Mouse (Mus musculus) yolk sac, embryonic 10.5 days (tissue): ENCODE measurements around the gene Tnks1bp1.

Source experiments
- DNase-seq: peaks from one replicate; pipeline ENCODE4 v3.0.0-alpha.2; 2017; ENCODE audit warnings: low spot score

The Tnks1bp1 gene

DNA sequence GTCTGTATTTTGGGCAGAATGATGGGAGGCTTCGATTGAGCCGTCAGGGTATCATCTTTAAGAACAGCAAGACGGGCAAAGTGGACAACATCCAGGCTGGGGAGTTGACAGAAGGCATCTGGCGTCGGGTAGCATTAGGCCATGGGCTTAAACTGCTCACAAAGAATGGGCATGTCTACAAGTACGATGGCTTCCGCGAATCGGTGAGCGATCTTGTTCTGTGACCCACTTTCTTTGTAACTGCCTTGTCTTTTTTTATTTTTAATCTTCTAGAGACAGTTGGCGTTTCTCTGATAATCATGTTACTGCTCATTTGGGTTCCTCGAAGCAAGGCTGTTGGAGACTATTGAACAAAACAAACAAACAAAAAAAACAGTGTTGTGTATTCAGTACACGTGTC lies 9.5 kb upstream of the Tnks1bp1 start:
- DNase-seq, result no peak

DNA sequence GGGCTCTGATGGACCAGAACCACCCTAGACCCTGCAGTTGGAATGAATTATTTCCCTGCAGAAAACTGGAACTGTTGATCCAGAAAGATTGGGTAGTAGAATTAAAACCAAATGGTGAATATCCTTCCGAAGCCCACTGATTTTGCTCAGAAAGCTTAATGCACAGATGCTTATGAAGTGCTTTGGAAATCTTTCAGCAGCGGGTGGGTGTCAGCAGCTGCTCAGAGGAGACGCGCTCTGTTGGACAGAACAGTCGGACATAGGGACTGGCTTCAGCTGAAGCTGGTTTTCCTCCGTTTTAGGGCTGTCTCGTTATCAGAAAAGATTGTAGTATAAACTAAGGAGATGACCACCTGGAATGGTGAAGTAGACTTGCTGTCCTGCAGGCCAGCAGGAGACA lies 4.2 kb upstream of the Tnks1bp1 start:
- DNase-seq, result no peak

DNA sequence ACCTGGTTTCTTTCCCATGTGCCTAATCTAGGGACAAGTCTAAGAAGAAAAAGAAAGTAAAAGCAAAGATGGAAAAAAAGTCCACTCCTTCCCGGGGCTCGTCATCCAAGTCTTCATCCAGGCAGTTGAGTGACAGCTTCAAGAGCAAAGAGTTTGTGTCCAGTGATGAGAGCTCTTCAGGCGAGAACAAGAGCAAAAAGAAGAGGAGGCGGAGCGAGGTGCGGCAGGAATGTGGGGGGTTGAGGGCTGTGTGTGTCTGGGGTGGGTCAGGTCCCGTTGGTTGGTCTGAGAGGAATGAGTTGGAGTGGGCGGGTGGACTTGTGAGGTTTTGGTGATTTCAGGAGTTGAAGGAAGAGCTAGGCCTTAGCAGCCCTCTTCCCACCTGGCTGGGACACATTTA lies 1.6 kb upstream of the Tnks1bp1 start:
- DNase-seq, result no peak

DNA sequence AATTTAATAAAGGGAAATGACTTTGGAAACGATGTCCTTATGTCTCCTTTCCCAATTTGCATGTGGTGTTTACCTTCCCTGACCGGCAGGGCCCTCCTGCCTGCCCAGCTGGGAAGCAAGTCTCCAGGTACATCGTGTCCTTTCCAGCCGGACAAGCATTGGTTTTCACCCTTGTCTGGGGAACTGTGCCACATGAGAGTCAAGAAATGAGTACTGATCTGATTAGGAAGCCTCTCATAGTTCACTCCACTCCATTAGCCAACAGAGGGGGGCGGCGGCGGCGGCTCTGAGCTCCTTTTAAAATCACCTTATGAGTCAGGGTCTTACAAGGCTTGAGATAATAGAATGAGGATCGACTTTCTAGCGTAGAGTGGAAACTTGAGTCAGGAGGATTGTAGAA lies 741 bp upstream of the Tnks1bp1 start:
- DNase-seq, result no peak

DNA sequence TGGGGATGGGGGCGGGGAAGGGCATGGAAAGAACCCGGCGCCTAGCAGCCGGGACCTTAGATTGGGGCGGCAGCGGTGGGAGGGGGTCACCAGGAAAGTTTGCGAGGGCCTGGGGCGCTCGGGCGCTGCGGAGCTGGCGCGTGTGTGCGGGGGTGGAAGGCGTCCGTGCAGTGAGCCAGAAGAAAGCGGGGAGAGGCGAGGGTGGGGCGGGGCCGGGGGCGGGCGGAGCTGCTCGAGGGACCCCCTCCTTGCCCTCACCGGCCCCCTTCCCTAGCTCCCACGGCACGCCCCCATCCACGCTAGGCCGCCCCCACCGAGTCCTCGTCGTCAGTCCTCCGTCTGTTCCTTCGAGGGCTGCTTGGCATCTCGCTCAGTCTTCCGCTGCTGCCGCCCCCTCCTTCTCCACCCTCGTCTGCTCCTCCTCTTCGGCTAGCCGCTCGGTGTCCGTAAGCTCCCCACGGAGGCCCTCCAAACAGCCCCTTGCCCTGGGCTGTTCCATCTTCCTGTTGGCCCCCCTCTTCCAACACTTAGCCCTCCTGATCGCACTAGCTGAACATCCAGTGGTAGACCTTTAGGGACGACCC lies 438 bp downstream of the Tnks1bp1 start:
- DNase-seq, result no peak

DNA sequence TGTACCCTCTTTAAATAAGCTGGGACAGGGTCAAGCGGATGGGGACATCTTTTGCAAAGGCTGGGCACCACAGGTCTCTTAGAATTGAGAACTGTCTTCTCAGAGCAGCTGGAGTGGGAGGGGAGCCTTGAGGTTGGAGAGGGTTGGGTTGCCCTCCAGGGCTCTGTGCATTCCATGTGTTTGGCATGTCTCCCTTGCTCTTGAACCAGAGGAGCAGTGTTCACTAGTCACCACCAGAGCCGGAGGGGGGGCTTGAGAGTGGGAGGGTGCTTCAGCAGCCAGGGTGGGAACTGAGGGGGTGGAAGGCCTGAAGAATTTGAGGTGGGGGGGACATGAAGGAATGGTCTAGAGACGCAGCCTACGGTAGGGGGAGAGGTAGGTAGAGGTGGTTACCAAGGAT lies 1.5 kb downstream of the Tnks1bp1 start:
- DNase-seq, result no peak

DNA sequence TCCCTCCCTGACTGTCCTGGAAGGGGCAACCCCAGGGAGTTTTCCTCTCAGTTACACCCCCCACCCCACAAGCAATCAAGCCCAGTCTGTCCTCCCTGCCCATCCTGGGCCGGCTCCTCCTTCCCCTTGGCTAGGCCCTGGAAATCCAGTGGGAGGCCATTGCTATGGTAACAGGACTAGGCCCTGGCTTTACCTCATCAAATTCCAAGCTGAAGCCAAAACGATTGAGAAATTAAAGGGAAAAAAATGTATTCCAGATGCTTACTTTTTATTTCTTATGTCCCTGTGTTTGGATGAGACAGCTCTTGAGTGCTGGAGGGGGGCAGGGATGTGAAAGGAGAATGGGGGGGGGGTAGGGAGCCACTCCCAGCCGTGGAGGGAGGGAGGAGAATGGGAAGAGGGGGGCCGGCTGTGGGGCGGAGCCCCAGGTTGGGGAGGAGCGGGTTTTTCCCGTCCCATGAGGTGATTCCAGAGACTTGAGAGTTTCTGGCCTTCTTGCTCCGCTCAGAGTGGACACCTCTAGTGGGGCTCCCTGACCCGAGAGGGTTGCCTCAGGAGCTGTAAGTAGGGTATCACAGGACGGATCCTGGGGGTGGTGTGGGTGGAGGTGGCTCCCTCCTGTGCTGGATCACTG lies 2.3 kb downstream of the Tnks1bp1 start:
- DNase-seq, result peak; percentile 56

DNA sequence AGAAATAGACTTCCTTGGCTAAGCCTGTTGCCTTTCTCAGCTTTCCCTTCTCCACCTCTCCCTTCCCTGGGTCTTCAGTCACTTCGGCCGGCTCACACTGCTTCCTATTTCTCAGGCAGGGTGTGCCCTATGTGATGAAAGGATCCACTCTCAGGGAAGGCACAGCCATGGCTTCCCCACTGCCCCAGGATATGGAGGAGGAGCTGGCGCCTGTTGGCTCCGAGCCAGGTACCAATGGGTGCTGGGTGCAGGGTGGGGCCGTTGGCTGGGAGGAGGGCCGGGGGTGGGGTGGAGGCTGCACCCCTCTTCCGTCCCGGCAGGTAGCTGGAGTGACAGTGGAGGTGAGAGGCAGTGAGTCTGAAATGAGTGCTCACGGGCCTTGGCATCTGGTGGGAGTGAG lies 2.9 kb downstream of the Tnks1bp1 start:
- no peak for DNase-seq

DNA sequence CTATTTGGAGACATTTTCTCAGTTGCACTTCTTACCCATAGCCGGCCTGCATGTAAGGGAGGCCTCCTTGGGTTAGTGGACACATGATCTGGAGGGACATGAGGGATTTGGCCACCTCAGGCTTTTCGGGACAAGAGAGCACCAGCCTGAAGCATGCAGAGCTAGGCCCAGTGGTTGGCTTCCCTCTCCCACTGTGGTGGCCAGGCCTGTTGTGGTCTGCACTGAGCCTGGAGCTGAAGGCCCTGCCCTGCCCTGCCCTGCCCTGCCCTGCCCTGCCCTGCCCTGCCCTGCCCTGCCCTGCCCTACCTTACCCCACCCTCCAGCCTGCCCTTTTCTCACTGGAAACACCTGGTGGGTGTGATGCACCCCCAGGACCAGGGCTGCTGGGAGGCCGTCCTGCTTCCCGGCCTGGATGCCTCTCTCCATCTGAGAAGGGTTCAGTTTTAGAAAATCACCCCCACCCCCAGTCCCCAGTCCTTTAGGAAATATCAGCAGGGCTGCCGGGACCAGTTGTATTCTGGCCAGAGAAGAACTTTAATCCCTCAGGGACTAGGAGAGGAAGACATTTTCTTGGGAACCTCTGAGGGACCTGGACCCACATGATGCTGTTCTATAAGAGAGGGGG lies 5.5 kb downstream of the Tnks1bp1 start:
- no peak for DNase-seq

DNA sequence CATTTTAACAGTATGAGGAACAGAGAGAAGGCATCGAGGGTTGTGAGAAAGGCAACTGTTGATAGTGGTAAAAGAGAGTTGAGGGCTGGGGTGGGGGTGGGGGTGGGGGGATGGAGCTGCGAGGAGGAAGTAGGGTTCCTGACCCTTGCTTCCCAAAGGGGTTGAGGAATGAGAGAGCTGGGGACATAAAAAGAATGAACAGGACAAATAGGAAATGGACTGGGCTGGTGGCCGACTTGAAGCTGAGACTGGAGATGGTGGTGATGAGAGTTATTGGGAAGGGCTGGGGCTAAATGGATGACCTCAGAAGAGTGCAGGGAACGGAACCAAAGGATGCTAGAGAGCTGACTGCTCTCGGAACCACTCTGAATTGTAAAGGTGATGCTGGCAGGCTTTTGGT lies 8.9 kb downstream of the Tnks1bp1 start:
- no peak for DNase-seq

DNA sequence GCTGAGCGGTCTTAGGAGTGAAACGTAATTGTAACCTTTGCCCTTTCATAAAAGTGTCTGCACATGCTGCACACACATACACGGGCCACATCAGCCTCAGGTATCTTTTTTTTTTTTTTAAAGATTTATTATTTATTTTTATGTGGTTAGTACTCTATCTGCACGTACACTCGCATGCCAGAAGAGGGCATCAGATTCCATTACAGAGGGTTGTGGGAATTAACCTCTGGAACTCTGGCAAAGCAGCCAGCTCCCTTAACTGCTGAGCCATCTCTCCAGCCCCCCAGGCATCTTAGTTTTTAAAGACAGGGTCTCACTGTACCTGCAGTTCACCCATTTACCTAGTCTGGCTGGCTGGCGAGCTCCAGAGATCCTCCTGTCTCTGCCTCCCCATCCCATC lies 11.9 kb downstream of the Tnks1bp1 start:
- DNase-seq, result no peak

DNA sequence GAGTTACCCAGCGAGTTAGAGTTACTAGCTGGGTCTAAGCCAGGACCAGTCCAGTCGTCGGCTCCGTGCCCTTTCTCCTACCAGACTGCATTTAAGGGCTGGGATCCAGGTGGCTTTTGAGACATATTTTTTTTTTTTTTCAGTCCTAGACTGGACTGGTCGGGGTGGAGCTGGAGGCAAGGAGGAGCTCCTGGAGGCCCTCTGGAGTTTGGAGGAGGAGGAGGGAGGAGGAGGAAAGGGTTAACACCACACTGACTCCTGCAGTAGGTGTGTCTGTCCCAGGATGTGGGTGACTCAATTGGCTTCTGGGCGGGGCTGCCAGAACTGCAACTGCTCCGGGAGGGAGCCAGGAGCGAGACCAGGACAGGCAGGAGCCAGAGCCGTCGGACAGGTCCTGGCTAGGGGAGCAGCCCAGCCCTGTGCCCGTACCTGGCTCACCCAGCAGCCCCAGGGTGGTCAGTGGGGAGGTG lies 12.8 kb downstream of the Tnks1bp1 start:
- DNase-seq, result peak; percentile 84

DNA sequence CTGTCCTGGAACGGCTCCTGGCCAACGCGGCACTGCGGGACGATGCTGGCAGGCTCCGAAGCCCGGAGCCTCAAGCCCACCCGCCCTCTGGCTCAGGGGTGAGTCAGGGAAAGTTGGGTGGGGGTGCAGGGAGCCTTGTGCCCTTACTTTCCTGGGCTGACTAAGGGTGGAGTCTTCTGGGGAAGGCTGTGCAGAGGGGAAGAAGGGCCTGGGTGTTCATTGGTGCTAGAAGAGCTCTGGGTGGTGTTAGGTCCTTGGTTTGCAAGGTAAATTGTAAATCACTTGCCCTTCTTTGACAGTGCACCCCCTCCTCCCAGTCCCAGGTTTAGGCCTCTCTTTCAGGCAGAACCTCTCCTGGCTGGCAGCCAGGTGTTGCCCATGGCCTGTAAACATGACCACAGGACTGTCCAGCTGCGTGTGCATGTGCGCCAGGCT lies 13.3 kb downstream of the Tnks1bp1 start:
- no peak for DNase-seq

DNA sequence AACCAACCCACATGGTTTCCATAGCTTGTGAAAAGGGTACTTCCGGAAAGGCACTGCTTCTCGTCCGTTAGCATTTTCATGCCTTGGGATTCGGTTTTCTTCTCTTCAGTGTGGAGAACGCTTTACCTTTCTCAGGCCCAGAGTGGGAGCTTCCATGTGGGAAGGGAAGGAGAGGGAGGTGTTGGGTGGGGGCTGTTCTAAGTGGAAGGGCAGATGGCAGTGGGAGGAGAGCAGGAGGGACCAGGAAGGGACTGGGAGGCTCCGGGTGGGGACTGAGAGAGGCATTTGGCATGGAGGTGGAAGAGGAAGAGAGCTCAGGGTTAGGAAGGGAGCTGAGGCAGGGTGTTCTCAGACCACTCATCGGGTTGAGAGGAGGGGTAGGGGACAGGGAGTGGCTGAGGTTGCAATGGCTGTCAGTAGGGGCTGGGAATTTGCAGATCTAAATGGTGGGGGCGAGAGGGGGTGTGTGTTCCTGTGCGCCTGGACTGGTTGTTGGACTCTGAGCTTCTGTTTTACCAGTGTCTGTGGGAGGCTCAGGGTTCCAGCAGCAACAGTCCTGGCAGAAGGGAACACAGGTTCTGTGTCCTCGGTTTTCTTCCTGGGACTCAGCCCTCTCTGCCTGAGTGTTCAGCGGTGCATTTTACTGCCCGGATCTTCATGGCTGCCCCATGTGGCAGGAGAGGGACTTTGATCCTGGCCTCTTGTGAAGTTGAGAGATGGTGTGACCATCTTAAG lies 17.5 kb downstream of the Tnks1bp1 start:
- no peak for DNase-seq

DNA sequence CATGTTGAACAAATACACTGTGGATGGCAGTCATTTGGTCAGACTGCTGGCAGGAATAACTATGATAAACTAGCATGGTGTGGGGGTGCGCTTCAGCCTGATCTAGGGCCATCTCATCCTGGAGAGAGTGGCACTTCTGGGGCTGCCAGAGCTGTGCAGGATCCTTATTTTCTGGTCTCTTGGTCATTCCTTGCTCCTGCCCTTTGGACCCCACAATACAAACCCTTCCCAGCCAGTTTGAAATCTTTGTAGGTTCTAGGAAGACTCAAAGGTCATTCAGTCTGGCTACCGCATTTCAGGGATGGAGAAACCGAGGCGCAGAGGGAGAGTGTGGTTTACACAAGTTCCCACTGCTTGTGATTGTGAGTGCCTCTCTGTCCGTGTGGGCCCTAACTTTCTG lies 19.1 kb downstream of the Tnks1bp1 start:
- peak; percentile 69 for DNase-seq

DNA sequence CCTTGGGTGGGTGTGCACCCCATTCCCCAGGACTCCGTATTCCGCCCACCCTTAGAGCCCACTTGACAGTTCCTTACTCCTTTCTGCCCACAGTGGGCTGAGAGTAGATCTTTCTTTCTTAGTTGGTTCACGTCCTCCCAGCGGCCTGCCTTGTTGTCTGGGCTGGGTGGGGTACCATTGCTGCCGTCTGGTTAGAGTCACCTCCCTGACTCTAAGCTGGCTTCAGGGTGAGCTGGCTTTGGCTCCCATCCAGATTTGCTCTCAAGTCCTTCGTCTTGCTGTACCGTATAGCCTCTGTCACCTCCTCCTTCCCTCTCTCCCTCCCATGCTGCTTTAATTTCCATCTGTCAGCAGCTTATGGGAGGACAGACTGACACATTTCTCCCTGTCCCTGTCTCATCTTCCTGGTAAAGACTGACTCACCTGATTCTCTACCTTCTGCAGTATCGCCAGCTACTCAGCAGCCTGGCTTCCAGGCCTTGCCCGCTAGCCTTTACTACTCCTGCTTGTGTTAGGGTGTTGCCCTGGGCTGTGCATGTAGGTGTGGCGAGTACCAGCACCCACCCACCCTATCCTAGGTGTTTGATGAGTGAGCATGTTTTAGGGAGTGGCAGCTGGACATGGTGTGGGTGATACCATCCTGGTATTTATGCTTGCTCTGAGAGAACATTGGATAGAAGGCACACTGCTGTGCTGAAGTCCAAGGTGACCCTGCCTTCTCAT lies 20.2 kb downstream of the Tnks1bp1 start:
- DNase-seq, result no peak

DNA sequence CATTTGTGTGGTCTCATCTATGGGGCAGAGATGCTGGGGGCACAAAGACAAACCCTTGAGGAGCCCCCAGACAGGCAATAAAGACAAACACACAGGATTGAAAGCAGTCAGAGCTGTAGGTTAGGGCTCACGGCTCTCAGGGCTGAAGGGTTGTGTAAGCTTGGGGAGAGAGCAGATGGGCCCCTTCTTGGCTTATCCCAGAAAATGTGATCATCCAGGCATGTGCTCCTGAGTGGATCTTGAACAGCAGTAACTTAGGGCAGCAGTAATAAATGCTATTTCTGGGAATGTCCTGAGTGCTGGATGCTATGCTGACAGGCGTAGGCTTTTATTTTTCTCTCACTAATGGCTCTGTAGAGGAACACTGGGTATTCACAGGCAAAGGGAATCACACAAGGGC lies 20.8 kb downstream of the Tnks1bp1 start:
- DNase-seq, result no peak

DNA sequence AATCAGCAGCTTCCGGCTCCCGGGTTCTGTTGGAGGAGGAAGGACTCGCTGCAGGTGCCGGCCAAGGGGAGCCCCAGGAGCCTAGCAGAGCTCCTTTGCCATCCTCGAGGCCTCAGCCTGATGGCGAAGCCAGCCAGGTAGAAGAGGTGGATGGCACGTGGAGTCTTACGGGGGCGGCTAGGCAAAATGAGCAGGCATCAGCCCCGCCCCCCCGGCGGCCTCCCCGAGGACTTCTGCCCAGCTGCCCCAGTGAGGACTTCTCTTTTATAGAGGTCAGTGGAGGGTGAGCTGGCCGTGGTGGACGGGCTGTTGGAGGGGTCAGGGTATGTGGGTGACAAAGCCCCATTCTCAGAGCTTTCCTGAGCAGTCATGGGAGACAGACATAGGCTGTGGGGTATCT lies 22.3 kb downstream of the Tnks1bp1 start:
- no peak for DNase-seq

DNA sequence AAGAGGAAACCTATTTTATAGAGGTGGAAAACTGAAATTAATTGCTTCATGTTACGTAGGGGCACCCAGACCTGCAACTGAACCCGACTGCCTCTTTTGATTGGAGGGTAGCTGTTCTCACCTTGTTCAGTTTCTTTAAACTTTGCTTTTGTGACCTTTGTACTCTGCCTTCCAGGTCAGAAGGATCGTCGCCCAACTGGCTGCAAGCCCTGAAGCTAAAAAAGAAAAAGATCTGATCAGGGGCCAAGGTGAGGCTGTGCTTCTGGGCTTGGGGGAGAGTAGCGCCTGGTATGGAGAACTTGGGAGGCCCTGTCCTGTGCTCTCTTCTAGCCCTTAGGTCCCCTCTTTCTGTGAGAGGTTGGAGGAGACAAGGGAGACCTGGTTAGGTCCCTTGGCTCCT lies 24.1 kb downstream of the Tnks1bp1 start:
- DNase-seq, result peak; percentile 66

DNA sequence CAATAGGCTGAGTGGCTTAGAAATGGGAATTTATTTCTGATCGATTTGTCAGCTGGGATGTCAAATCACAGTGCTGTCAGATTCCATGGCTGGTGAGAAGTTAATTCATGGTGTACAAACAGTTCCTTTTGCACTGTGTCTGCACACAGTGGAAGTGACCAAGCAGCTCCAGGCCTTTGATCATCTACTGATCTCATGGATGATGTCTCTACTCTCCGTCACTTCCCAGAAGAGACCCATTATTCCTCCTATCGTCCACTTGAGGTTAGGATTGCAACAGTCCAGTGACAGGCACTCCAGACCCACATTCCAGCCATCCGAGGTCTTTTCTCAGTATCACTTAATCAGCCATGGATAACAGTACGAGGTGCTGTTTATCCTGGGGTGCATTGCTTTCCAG lies 25.9 kb downstream of the Tnks1bp1 start:
- DNase-seq, result no peak

DNA sequence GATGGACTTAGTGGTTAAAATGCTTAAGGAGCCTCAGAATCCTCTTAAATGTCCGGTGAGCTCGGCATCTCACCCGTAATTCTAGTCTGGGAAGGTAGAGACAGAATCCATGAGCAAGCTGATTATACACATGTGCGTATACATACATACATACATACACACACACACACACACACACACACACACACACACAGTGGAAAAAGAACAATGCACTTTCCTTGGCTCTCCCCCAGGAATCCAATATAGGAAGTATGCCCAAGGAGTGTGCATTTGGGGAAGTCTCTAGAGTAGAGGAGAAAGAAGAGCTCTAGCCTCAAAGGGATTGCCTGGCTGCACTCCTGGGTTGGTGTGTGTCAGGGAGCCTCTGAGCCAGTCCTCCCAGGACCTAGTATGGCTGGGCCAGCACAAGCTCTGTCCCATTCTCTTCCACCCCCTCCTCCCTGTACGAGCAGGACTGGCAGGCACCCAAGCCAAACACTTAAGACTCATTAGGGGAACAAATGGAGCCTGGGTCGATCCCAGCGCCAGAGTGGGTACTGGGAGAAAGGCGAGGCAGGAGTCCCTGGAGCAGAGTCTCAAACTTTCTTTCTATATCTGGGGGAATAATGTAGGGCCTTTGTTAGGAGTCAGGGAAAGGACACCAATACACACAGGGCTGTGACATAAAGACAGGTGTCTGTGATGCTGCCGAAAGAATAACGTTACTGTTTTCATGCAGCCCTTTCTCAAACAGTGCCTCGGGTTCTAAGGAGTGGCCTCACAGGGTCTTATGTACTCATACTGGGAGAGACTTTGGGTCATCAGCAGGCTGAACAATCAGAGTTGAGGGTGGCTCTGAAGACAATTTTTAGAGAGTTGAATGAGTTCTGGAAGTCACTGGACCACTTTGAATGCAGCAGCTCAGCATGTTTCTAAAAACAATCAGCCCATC lies 41.2 kb downstream of the Tnks1bp1 start:
- no peak for DNase-seq
